Mouse (Mus musculus) heart, adult 18-20 months (tissue): ENCODE results near the gene Wbp2. TPM values are rescaled to one million over a fixed set of nuclear protein-coding genes. Genes with fewer than 3 reads are reported as not detected.

Experiments
- DNase-seq, 2 experiments: peaks; one replicate each; pipeline ENCODE4 v3.0.0; 2021 to 2022; ENCODE audit warnings: mixed read lengths in 1 of 2
- total RNA-seq, 2 experiments: library from RNA; stranded (reverse); gene quantifications; 2 replicates each; pipeline ENCODE4 v1.2.3; 2021

Gene Wbp2
- total RNA-seq, 2 experiments from 2014 or later: 93.3 to 109 TPM

- peak; percentile 23 to 50 for DNase-seq
Observed at GRCm38 (mm10) chr11:116030898-116031845, 55.6 kb downstream of the Wbp2 start.

- DNase-seq: peak; percentile 98 to 100
Observed at GRCm38 (mm10) chr11:116030088-116030897, 56.5 kb downstream of the Wbp2 start, which contains the start of gene Unk. TSS of gene Unk (plus strand) at chr11:116030322.

- no peak for DNase-seq
Observed at GRCm38 (mm10) chr11:116029086-116029865, 57.5 kb downstream of the Wbp2 start.

Other genes starting within 250 kb of the Wbp2 start
- not detected for gene Myo15b, start 228.6 kb downstream of the Wbp2 start, total RNA-seq
- gene Smim5, start 187.0 kb downstream of the Wbp2 start, total RNA-seq: 1 to 10 TPM; 8.2 to 8.8 TPM
- gene Smim6, start 175.0 kb downstream of the Wbp2 start, total RNA-seq: not detected
- gene Sap30bp, start 153.7 kb downstream of the Wbp2 start, total RNA-seq: 10 to 100 TPM; 19.0 to 19.9 TPM
- 1 to 10 TPM; 7.5 to 7.8 TPM for gene Recql5, start 153.5 kb downstream of the Wbp2 start, total RNA-seq
- 1 to 10 TPM; 1.9 to 3.7 TPM for gene Itgb4, start 112.3 kb downstream of the Wbp2 start, total RNA-seq
- gene Galk1, start 74.3 kb downstream of the Wbp2 start, total RNA-seq: 10 to 100 TPM; 14.1 to 15.0 TPM
- 100 to 1,000 TPM in 1 of 2 experiments, 10 to 100 TPM in 1; 98.0 to 107 TPM for gene H3f3b, start 59.0 kb downstream of the Wbp2 start, total RNA-seq
- 1 to 10 TPM; 5.2 to 7.8 TPM for gene Unk, start 56.7 kb downstream of the Wbp2 start, total RNA-seq
- 1 to 10 TPM in 1 of 2 experiments, under 1 TPM in 1; 0.42 to 2.0 TPM for gene Unc13d, start 9.0 kb downstream of the Wbp2 start, total RNA-seq
- gene Trim47, start 40.2 kb upstream of the Wbp2 start, total RNA-seq: 10 to 100 TPM; 24.7 to 27.6 TPM
- 10 to 100 TPM in 1 of 2 experiments, 1 to 10 TPM in 1; 9.6 to 10.5 TPM for gene Trim65, start 44.1 kb upstream of the Wbp2 start, total RNA-seq
- 10 to 100 TPM; 56.8 to 66.1 TPM for gene Mrpl38, start 51.9 kb upstream of the Wbp2 start, total RNA-seq
- 10 to 100 TPM; 13.5 to 18.1 TPM for gene Fbf1, start 81.2 kb upstream of the Wbp2 start, total RNA-seq
- 10 to 100 TPM; 14.1 to 17.4 TPM for gene Ten1, start 111.9 kb upstream of the Wbp2 start, total RNA-seq
- gene Acox1, start 112.0 kb upstream of the Wbp2 start, total RNA-seq: 100 to 1,000 TPM; 171 to 200 TPM
- gene Evpl, start 151.1 kb upstream of the Wbp2 start, total RNA-seq: under 1 TPM; 0.15 to 0.46 TPM
- 10 to 100 TPM; 59.0 to 67.2 TPM for gene Srp68, start 187.2 kb upstream of the Wbp2 start, total RNA-seq
- gene Galr2, start 193.9 kb upstream of the Wbp2 start, total RNA-seq: not detected
- 10 to 100 TPM; 50.2 to 55.4 TPM for gene Exoc7, start 220.2 kb upstream of the Wbp2 start, total RNA-seq
- 1 to 10 TPM in 1 of 2 experiments, not detected in 1; 2.2 TPM for gene Foxj1, start 248.4 kb upstream of the Wbp2 start, total RNA-seq